Mouse (Mus musculus): ENCODE results near the gene Tgoln1.

The Tgoln1 gene

GRCm38 (mm10) chr6:72590111-72590510, 26.7 kb downstream of the Tgoln1 start:
- no peak for DNase-seq

- DNase-seq: no peak
Measured at GRCm38 (mm10) chr6:72588307-72588706, 28.5 kb downstream of the Tgoln1 start.

- no peak for DNase-seq
Measured at GRCm38 (mm10) chr6:72586701-72587100, 30.1 kb downstream of the Tgoln1 start.

GRCm38 (mm10) chr6:72584154-72584553, 32.6 kb downstream of the Tgoln1 start:
- DNase-seq: no peak

- DNase-seq: no peak
Measured at GRCm38 (mm10) chr6:72583211-72583839, 33.5 kb downstream of the Tgoln1 start.

GRCm38 (mm10) chr6:72581625-72582382, 35.0 kb downstream of the Tgoln1 start:
- no peak for DNase-seq

GRCm38 (mm10) chr6:72576041-72576440, 40.8 kb downstream of the Tgoln1 start:
- DNase-seq: no peak

- DNase-seq: no peak
Measured at GRCm38 (mm10) chr6:72571826-72572225, 45.0 kb downstream of the Tgoln1 start.

GRCm38 (mm10) chr6:72570644-72571397, 46.0 kb downstream of the Tgoln1 start:
- no peak for DNase-seq

GRCm38 (mm10) chr6:72568736-72569135, 48.1 kb downstream of the Tgoln1 start:
- no peak for DNase-seq

GRCm38 (mm10) chr6:72567508-72567907, 49.3 kb downstream of the Tgoln1 start:
- no peak for DNase-seq

GRCm38 (mm10) chr6:72566044-72566443, 50.8 kb downstream of the Tgoln1 start:
- DNase-seq: peak; percentile 81

- no peak for DNase-seq
Measured at GRCm38 (mm10) chr6:72565506-72565905, 51.3 kb downstream of the Tgoln1 start.

GRCm38 (mm10) chr6:72562894-72563293, 53.9 kb downstream of the Tgoln1 start:
- no peak for DNase-seq

- DNase-seq: no peak
Measured at GRCm38 (mm10) chr6:72562486-72562885, 54.3 kb downstream of the Tgoln1 start.

- DNase-seq: no peak
Measured at GRCm38 (mm10) chr6:72560801-72561200, 56.0 kb downstream of the Tgoln1 start.

All from right cerebral cortex, postnatal 25 days (tissue).